Mouse (Mus musculus): ENCODE measurements around the gene Ints4. TPM values are rescaled to one million over a fixed set of nuclear protein-coding genes. Genes with fewer than 3 reads are reported as not detected.

The Ints4 gene
- polyA plus RNA-seq, 1 experiment from 2014 or later: 40.7 TPM

GRCm38 (mm10) chr7:97550673-97551072 is 69.9 kb downstream of the Ints4 start:
- Histone ChIP-seq H3K4me1 (no peaks in the 10 kb centered on the region), H3K36me3 (replicated peaks) (no peaks in the 10 kb centered on the region), H3K27ac (no peak overlapping the region), H3K9ac (no peak overlapping the region), H3K27me3 (replicated peaks) (no peaks in the 10 kb centered on the region), H3K4me2 (no peak overlapping the region), H3K4me3 (no peak overlapping the region), H3K9me3 (no peaks in the 10 kb centered on the region)
- WGBS: 90% methylated on average over 9 of the region's 9 CpGs
- ATAC-seq (replicated peaks): no peak

- 96% methylated on average over 2 of the region's 2 CpGs for WGBS
- Histone ChIP-seq H3K27me3 (replicated peaks) (no peaks in the 10 kb centered on the region), H3K9me3 (no peaks in the 10 kb centered on the region), H3K4me1 (no peaks in the 10 kb centered on the region), H3K4me3 (no peak overlapping the region), H3K9ac (no peak overlapping the region), H3K4me2 (no peak overlapping the region), H3K36me3 (replicated peaks) (no peaks in the 10 kb centered on the region), H3K27ac (no peak overlapping the region)
- ATAC-seq (replicated peaks): no peak
Measured at GRCm38 (mm10) chr7:97563576-97563975, 82.8 kb downstream of the Ints4 start.

GRCm38 (mm10) chr7:97569372-97569771 is 88.6 kb downstream of the Ints4 start:
- Histone ChIP-seq H3K9ac (no peak overlapping the region), H3K9me3 (no peaks in the 10 kb centered on the region), H3K36me3 (replicated peaks) (0 out of 2 replicates have a peak, but pooled peaks cover 6% of the 10 kb centered on the region), H3K4me3 (no peak overlapping the region), H3K4me2 (no peak overlapping the region), H3K27me3 (replicated peaks) (no peaks in the 10 kb centered on the region), H3K4me1 (no peaks in the 10 kb centered on the region), H3K27ac (no peak overlapping the region)
- WGBS: 81% methylated on average over 4 of the region's 4 CpGs
- no peak for ATAC-seq (replicated peaks)

- no peaks in the 10 kb centered on the region for H3K4me1 ChIP-seq
- 84% methylated on average over 1 of the region's 1 CpGs for WGBS
- H3K4me2 ChIP-seq: no peak overlapping the region
- H3K9me3 ChIP-seq: no peaks in the 10 kb centered on the region
- H3K9ac ChIP-seq: no peak overlapping the region
- no peaks in the 10 kb centered on the region for H3K27me3 ChIP-seq (replicated peaks)
- H3K36me3 ChIP-seq (replicated peaks): 0 out of 2 replicates have a peak, but pooled peaks cover 6% of the 10 kb centered on the region
- no peak overlapping the region for H3K4me3 ChIP-seq
- ATAC-seq (replicated peaks): no peak
- no peak overlapping the region for H3K27ac ChIP-seq
Measured at GRCm38 (mm10) chr7:97570389-97570788, 89.6 kb downstream of the Ints4 start.

GRCm38 (mm10) chr7:97578361-97579066 is 97.8 kb downstream of the Ints4 start:
- H3K9ac ChIP-seq: peak overlapping the region; percentile 46
- peak; percentile 2 for ATAC-seq (replicated peaks)
- peak overlapping the region; percentile 98 for H3K4me3 ChIP-seq
- H3K4me2 ChIP-seq: peak overlapping the region; percentile 78
- H3K27me3 ChIP-seq (replicated peaks): no peaks in the 10 kb centered on the region
- 31% methylated on average over 8 of the region's 8 CpGs for WGBS
- H3K9me3 ChIP-seq: no peaks in the 10 kb centered on the region
- H3K4me1 ChIP-seq: peaks cover 18% of the 10 kb centered on the region
- no peaks in the 10 kb centered on the region for H3K36me3 ChIP-seq (replicated peaks)
- H3K27ac ChIP-seq: no peak overlapping the region

- WGBS: under 1% methylated on average over 52 of the region's 68 CpGs
- Histone ChIP-seq H3K4me2 (peak within 1 kb of the TSS; percentile 78), H3K9ac (peak within 1 kb of the TSS; percentile 99), H3K36me3 (replicated peaks) (no peaks in the 10 kb centered on the region), H3K4me1 (peaks cover 21% of the 10 kb centered on the region), H3K9me3 (no peaks in the 10 kb centered on the region), H3K27ac (peak within 1 kb of the TSS; percentile 97), H3K4me3 (peak within 1 kb of the TSS; percentile 98), H3K27me3 (replicated peaks) (no peaks in the 10 kb centered on the region)
- ATAC-seq (replicated peaks): peak; percentile 98
Measured at GRCm38 (mm10) chr7:97579067-97579975, 98.6 kb downstream of the Ints4 start, which contains the start of the genes Aamdc and Rsf1. TSS of gene Aamdc (minus strand) at chr7:97579497. TSS of gene Rsf1 (plus strand) at chr7:97579889.

GRCm38 (mm10) chr7:97579976-97580842 is 99.5 kb downstream of the Ints4 start:
- Histone ChIP-seq H3K27me3 (replicated peaks) (no peaks in the 10 kb centered on the region), H3K4me2 (peak overlapping the region; percentile 78), H3K9ac (peak overlapping the region; percentile 99), H3K9me3 (no peaks in the 10 kb centered on the region), H3K4me3 (peak overlapping the region; percentile 98), H3K27ac (peak overlapping the region; percentile 97), H3K4me1 (peaks cover 22% of the 10 kb centered on the region), H3K36me3 (replicated peaks) (no peaks in the 10 kb centered on the region)
- WGBS: under 1% methylated on average over 63 of the region's 65 CpGs
- ATAC-seq (replicated peaks): peak; percentile 50

GRCm38 (mm10) chr7:97580843-97581214 is 100.1 kb downstream of the Ints4 start:
- Histone ChIP-seq H3K27ac (peak overlapping the region; percentile 97), H3K9ac (peak overlapping the region; percentile 99), H3K4me1 (peaks cover 22% of the 10 kb centered on the region), H3K4me2 (peak overlapping the region; percentile 78), H3K36me3 (replicated peaks) (no peaks in the 10 kb centered on the region), H3K9me3 (no peaks in the 10 kb centered on the region), H3K4me3 (peak overlapping the region; percentile 98), H3K27me3 (replicated peaks) (no peaks in the 10 kb centered on the region)
- WGBS: under 1% methylated on average over 11 of the region's 11 CpGs
- peak; percentile 43 for ATAC-seq (replicated peaks)

GRCm38 (mm10) chr7:97588506-97588905 is 107.8 kb downstream of the Ints4 start:
- Histone ChIP-seq H3K9me3 (no peaks in the 10 kb centered on the region), H3K27ac (no peak overlapping the region), H3K4me1 (peaks cover 18% of the 10 kb centered on the region), H3K36me3 (replicated peaks) (no peaks in the 10 kb centered on the region), H3K4me3 (no peak overlapping the region), H3K27me3 (replicated peaks) (no peaks in the 10 kb centered on the region), H3K9ac (no peak overlapping the region), H3K4me2 (no peak overlapping the region)
- WGBS: 77% methylated on average over 5 of the region's 5 CpGs
- ATAC-seq (replicated peaks): no peak

- H3K4me3 ChIP-seq: no peak overlapping the region
- no peaks in the 10 kb centered on the region for H3K36me3 ChIP-seq (replicated peaks)
- no peaks in the 10 kb centered on the region for H3K9me3 ChIP-seq
- H3K27ac ChIP-seq: no peak overlapping the region
- peaks cover 14% of the 10 kb centered on the region for H3K4me1 ChIP-seq
- WGBS: 50% methylated on average over 3 of the region's 3 CpGs
- ATAC-seq (replicated peaks): no peak
- no peak overlapping the region for H3K9ac ChIP-seq
- no peak overlapping the region for H3K4me2 ChIP-seq
- H3K27me3 ChIP-seq (replicated peaks): no peaks in the 10 kb centered on the region
Measured at GRCm38 (mm10) chr7:97590488-97590887, 109.7 kb downstream of the Ints4 start.
